Mouse (Mus musculus) spleen, postnatal 4 days (tissue): ENCODE measurements around the gene Tmsb4x.
A peak's percentile ranks its signal among the peaks of the same experiment; 100 is the strongest.

Source experiments
- DNase-seq, 2 experiments: peaks; one replicate each; pipeline ENCODE4 v3.0.0; 2022; ENCODE audit warnings: low spot score in 2 of 2

Tmsb4x gene

DNA sequence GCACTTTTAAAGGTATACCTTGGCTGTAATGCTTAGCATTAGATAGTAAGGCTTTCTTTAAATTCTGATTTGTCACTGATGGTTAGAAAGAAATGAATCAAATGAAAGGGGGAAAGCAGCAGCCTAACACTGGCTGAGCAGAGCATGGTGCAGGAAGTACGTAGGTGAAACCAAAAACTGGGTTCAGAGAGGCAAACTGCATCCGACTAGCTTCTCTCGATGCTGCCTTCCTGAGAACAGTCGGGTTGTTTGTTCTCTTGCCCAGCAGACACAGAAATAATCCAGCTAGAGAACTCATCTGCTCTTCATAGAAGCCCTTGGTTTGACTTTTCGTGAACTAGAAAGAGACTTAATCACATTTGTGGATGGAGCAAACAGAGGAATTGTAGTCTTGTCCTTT is 26.7 kb downstream of the Tmsb4x start:
- no peak for DNase-seq

DNA sequence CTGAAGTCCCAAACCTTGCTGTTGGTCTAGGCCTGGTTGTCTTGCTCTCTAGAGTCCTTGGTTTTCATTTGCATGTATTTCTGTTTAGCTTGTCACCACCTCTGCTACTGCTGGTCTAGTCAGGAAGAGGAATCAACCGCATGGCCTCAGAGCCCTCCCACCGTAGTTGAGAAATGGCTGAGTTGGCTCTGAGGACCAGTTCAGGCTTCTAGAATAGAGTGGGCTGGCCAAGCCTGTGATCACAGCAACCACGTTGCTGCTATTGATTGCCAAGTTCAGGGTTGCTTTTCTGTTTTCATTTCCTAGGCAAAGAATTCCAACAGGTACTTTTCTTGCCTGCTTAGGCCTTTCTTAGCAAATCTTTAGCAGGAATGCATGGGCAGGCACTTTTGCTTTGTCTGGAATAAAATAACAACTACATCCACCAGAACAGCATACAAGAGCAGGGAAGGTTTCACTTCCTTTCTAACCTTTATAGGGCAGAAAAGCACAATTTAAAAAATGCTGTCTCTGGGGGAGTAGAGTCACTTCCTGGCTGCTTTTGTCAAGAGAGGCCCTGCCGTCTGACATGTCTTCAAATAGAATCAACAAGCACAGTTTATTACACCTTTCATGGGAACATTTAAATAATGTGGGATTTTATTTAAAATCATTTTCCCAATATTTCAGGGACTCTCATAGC is 29.0 kb downstream of the Tmsb4x start:
- peak in 1 of 2 experiments; percentile 21 for DNase-seq

DNA sequence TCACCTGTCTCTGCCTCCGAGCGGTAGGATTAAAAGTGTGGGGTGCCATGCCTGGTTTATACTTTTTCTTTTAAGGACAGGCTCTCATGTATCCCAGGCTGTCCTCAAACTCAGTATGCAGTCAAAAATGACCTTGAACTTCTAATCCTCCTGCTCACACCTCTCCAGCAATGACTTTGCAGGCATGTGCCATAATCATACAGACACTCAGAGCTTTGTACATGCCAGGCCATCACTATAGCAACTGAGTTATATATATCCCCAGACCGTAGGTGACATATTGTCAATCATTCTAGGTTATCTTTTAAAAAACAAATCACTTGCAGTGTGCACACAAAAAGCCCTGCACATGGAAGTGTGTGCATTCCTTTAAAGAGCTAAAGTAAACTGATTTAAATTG is 29.6 kb downstream of the Tmsb4x start:
- DNase-seq: no peak

DNA sequence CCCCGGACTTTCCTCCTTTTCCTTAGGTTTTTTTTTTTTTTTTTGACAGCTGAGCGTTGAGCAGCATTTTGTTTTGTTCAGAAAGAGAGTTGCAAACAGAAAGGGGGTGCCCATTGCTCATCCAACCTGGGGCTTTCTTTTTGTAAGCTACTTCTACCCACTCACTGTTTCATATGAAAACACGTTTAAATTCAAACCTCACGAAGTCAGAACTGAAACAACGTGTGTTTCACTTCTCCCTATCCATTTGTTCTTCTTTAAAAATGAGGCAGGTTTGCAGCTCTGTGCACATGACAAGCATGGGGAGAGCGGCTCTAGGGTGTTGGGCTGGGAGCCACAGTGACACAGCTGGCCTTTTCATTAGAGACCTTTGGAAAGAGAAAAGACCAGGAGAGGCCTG is 33.8 kb downstream of the Tmsb4x start:
- no peak for DNase-seq

DNA sequence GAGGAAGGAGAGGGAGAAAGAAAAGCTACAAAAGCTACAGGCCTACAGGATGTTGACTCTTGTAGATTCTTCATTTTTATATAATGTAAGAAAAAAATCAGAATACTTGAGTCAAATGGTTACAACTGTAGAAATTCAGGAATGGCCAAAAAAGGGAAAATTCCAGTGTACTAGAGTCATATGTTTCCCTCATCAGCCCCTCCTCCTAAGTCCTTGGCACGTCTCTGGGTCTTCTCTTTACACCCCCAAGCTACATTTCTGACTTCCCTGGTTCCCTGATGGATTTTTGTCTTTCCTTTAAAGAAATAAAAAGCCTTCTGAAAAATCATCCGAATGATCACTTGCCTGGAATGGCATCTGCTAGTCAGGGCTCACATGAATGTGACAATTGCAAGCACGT is 34.8 kb downstream of the Tmsb4x start:
- DNase-seq: no peak

DNA sequence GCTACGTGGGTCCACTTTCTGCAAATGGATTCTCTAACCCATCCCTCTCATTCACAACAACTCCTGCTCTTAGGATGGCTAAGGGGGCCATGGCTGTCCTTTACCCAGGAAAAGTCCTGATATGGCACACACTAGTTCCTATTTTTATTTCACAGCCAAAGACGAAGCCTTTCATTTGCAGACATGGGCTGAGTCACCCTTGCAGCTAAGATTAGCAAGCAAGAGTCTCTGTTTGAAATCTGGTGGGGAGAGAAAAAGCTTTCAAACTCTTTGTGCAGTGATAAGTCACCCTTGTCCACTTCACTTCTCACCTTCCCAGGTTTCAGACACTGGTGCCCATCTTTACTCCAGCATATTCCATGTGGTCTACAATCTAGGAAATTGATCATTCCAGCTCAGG is 36.9 kb downstream of the Tmsb4x start:
- no peak for DNase-seq

DNA sequence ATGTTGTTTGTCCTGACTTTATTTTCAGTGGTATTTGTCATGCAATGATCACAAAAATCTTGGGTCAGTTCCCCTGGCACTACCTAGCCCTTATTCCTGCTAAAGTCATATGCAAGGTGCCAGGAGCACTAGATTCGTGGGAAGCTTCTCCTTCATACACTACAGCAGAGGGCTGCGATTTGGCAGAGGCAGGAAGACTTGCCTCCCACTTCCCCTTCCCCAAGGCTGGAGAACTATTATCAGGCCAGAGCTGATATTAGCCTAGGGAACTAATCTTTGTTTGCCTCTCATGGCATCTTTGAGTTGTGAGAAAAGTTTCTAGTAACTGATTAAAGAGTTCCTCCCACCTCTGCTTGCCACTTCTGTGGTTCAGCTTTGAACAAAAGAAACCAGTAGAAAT is 37.8 kb downstream of the Tmsb4x start:
- no peak for DNase-seq

DNA sequence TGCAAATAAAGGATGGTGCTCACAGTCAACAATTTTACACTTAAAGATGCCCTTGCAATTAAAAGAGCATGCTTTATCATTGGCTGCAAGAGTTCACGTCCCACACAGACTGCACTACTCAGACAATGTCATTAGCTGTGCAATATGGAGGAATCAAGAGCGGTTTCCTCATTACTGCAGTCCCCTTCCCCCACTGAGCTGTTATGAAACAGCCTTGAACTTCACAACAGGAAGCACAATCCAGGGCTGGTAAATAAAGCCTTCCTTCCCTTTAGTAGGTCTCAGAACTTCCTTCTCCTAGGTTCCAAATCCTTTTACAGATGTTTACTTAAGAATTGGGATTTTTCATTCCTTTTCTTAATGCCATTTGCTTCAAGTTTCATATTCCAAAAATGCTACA is 41.8 kb downstream of the Tmsb4x start:
- no peak for DNase-seq

DNA sequence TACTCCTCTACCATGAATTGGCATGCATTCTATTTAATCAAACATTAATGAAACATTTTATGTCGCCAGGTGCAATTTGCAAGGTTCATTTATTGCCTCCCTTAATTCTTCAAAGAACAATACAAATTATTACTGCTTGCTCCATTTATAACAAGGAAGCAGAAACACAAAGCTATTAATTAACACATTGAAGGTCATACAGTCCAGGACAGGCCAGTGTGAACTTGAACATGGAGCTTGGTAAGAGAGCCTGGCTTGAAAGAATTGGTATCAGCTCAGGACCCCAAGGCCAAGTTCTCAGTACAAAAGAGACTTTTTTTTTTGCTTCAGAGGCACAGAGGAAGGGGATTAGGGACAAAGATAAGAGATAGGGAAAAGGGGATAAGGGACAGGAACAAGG is 43.1 kb downstream of the Tmsb4x start:
- no peak for DNase-seq

DNA sequence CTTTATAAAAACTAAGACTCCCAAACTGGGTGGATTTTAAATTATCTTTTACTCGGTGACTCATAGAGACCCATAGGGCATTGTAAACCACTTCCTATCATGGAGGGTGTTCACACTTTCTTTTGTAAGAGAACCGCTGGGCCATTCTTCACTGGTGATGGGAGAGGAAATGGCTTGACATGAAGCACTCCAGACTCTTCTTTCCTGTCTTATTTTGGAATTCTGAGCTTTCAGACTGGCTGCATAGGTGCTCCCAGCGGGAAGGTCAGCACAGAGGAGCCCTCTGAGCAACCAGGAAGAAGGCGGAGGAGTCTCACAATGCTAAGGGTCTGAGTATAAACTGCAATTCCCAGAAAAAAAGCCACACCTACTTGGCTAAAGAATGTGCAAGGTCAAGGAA is 51.4 kb downstream of the Tmsb4x start:
- DNase-seq: no peak
